Mouse (Mus musculus) Muller cell, postnatal 12 days (primary cell): ENCODE measurements around the gene Nwd2.

Experiments used
- DNase-seq: peaks from one replicate; pipeline ENCODE4 v3.0.0-alpha.2; 2015; ENCODE audit errors: inconsistent ontology term

Nwd2 gene

DNA sequence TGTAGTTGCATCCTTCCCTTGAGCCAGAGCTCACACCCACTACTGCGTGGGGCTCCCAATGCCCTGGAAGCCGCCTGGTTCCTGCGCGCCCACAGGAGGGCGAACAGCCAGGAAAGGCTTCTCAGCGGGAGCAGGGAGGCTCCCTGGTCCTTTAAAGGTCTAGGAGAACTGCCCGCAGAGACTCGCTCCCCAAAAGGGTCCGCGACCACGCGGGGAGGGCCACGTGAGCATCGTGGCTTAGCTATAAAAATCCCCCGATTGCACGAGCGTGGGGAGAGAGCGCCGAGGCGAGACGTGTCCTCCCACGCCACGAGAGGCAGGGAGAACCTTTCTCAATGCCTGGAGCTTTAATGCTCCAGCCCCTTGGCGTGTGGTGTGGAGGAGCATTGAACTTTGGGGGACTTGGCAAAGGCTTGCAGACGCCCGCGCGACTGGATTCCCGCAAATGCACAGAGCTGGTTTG, at the start of gene Nwd2:
Gene Nwd2 (plus strand): TSS at position 33 of the 463 bp plus-strand sequence.
- no peak for DNase-seq

DNA sequence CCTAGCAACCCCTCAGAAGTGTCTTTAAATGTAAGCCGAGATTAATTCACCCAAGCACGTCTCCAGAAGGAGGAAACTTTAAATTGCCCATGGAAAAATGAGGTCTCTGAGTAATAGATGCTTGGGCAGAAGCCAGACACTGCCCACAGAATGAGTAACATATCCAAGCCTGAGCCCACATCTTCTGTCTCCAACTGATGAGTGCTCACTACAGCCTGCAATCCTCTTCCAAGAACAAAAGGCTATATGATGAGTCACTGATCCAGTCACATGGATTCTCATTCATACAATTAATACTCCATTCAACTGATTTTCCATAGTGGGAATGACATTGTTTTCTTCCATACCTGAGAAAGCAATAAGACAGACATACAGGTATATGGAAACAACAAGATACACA, 41.5 kb upstream of the Nwd2 start:
- peak; percentile 84 for DNase-seq

DNA sequence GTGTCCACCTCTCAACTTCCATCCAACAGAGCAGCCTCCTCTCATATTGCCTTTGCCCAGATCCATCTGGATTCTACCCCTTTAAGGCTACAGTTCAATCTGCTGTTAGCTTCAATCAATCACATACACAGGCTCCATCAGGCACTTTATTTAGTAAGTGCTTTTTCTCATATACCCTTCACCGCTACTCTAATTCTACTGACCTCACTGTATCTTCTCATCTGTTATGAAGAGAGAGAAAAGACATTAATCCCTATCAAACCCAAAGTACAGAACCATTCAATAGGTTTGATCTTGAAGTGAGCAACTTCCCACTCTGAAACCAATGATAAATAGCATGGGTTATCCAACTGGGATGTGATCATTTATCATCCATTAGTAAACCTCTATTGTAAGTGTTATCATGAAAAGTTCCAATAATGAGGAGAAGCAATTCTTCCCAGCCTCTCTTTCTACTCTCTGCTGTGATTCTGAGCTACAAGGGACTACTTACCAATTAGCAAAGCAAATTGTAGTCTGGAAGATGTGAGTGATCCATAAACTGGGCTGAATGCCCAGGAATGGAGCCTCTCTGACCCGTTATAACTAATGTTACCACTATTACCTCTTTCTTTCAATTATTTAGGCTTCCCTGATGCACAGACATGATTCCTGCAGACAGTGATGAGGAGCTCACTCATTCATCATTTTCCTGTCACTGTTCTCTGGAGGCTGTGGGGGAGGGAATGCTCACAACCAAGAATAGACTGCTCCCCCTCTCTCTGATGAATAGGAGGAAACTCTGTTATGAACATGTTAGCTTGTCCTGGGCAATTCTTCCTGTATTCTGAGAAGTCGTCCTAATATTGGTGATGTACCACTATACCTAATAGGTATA, 31.9 kb upstream of the Nwd2 start:
- DNase-seq, result peak; percentile 64

GRCm38 (mm10) chr5:63624123-63624522, 24.8 kb upstream of the Nwd2 start:
- no peak for DNase-seq

DNA sequence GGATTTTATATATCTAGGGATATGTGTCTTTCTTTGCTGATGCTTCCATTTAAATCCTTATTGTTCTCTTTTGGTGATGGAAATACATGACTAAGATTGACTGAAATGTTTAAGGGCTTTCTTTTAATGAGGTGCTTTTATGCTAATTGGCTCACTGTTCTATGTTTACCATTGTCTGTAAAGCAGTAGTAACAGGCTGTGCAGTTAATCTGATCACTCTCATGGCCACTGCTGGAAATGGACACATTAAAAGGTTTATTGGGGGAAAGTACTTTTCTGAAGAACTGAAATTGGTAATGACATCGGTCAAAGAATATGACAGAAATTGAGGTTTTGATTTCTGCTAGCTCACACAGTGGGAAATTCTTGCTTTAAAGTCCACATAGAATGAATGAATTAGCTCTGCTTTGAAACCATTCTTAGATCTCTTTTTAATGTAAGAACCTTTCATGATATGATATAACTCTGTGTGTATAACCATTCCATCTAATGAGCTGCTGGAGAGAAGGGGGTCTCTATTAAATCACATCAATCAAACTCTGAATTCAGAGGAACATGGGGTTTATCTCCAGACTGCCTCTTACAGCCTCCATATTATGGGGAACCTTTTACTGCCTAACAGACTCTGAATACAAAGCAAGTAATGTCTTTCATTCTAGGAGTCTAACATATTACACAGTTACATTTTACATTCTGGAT, 20.9 kb upstream of the Nwd2 start:
- no peak for DNase-seq

GRCm38 (mm10) chr5:63628531-63628871, 20.4 kb upstream of the Nwd2 start:
- DNase-seq, result no peak

DNA sequence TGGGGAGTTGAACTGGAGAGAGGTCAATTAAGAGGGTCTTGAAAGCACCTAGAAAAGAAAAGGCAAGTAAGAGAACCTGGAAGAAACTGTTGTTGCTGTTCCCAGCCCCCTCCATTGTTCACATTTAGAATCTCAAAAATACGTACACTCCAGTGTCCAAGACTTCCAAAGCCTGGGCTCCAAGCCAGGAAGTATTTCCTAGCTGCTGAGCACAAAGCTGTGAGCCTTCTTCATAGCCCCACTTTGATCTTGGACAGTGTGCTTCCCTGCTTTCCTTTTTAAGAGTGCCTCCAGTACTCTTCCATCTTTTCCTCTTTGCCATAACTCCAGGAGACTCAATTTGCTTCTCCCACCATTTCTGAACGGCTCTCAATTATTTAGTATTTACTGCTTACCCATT, 14.3 kb upstream of the Nwd2 start:
- DNase-seq, result no peak

DNA sequence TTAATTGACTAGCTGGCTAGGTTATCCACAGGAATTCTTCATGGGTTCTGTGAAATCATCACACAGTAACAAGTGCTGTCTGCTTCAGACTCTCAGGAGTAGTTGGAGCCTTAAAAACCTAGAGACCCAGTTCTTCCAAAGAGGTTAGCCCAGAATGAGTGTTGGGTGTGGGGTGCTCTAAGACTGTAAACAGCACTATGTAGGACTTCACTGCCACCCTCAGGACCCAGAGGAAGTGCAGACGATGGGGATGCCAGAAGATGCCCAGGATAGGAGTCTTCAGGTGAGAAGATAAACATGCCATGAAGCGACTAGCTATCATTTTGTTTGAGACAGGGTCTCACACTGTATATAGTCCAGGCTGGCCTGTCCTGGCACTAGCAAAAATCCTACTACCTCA, 715 bp upstream of the Nwd2 start:
- DNase-seq, result no peak

GRCm38 (mm10) chr5:63649533-63650464, 897 bp downstream of the Nwd2 start:
- peak; percentile 24 for DNase-seq

- no peak for DNase-seq
These were observed 2.9 kb downstream of the Nwd2 start for GRCm38 (mm10) chr5:63651813-63652212.

- DNase-seq, result no peak
These were observed 3.8 kb downstream of the Nwd2 start for GRCm38 (mm10) chr5:63652705-63653104.

DNA sequence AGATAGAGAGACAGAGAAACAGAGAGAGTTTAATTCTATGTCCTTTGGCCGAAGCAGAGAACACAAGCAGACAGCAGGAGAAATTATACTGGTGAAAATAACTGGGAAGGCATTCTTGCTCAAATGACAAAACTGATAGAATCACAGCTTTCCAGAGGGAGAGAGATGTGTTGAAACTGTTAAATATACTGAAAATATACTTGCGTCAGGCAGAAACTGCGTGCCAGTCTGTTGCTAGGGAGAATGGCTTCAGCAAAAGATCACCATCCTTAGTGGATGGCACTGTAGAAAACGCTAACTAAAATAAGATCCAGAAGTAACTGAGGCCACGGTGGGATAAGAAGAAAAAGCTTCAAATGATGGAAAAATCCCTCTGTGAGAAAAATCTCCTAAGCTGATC, 18.0 kb downstream of the Nwd2 start:
- no peak for DNase-seq

GRCm38 (mm10) chr5:63675934-63676333, 27.0 kb downstream of the Nwd2 start:
- DNase-seq, result no peak

- DNase-seq, result peak; percentile 29
These were observed 40.2 kb downstream of the Nwd2 start for GRCm38 (mm10) chr5:63689084-63689483.

DNA sequence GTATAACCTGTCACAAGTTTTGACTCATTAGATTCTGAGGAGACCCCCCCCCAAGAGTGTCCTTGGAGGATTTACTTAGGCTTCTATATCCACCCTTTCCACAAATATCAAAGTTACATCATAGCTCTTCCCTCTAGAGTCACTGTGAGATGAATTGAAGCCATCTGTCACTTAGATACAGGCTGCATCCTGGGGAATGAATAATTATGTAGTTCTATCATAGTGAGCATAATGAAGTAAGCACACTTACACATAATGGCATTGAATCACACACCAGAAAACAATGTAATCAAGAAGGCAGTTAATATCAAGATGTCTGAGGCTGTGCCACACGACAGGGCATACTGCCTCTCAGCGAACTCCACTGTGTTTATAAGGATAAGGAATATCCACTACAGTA, 47.9 kb downstream of the Nwd2 start:
- no peak for DNase-seq

- no peak for DNase-seq
These were observed 48.3 kb downstream of the Nwd2 start for GRCm38 (mm10) chr5:63697196-63697595.

DNA sequence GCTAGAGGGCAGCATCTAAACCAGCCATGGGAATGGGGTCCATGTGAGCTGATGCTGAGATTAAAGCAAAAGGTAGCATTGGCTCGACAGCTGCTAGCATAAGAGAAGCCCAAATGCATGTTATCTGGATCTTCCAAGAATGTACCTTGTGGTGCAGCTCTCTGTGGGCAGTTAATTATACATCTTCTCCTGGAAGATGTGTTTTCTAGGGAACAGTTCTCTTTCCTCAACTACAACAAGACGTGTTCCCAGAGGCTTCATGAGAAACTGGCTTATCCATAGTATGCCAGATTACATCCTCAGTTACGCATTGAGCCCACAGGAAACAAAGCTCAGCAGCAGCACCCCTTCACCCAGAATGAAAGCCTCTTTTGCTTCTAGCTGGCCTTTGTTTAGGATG, 80.1 kb downstream of the Nwd2 start:
- DNase-seq, result no peak

- DNase-seq, result no peak
These were observed 86.6 kb downstream of the Nwd2 start for GRCm38 (mm10) chr5:63735521-63735920.

GRCm38 (mm10) chr5:63743426-63743825, 94.5 kb downstream of the Nwd2 start:
- DNase-seq, result no peak

DNA sequence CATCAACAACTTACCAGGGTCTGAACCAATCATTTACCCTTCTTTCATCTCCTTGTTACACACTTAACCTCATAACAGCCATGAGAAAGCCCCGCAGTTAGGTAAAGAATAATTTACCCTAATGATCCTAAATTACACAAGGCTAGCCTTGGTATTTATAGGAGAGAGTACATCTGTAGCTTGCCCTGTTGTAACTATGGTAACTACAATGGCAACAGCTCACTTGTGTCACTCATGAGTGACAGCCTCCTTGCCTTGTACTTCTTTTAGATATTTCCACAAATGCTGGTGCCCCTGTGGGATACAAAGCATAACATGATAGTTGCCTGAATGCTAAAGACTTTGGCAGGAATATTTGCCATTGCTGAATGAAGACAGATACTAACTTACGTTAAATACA, 99.4 kb downstream of the Nwd2 start:
- DNase-seq, result no peak

DNA sequence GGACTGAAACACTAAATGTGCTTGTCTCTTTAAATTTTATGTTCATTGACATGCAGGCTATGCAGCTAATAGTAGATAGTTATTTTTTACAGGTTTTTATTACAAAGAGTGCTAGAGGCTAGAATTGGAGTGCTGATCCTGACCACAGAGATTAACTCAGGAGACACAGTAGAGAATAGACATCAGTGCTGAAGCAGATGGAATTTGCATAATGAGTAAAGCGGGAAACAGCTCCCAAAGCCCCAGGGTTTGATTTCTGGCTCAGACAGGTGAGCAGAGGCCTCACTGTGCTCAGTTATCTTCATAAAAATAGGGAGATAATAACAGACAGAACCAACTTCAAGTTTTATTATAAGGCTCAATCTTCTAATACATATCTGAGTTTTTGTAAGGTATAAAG, 99.9 kb downstream of the Nwd2 start:
- DNase-seq, result no peak
